Mouse (Mus musculus): ENCODE data around the gene Ppa1. TPM values are rescaled to one million over a fixed set of nuclear protein-coding genes. Genes with fewer than 3 reads are reported as not detected.

The Ppa1 gene
- polyA plus RNA-seq, 2 experiments from 2014 or later: 64.5 to 77.4 TPM

DNA sequence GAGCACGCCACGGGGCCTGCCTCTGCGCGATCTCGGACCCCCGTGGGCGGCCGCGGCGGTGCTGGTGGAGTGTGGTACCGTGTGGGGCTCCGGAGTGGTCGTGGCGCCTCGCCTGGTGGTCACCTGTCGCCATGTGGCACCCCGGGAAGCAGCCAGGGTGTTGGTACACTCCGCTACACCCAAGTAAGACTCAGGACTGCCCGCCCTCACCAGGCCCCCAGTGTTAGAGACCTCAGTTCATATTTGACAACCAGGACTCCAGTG lies 48.1 kb downstream of the Ppa1 start:
- no peak for ATAC-seq

DNA sequence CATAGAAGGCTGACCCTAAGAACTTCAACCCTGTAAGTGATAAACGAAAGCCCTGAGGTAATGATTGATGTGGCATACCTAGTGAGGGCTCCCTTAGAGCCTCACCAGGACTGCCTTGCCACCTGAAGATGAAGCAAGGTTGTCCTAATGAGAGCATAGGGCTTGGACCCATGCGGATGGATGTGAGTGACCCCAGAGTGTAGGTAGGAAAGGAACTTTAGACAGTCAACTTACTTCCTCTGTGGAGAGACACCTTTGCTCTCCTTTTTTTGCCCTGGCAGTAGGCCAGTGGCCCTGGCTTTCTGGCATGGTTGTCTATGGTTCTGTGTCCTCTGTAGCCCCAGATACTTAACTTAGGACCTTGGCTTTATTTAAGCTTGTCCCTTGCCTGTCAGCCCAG lies 48.7 kb downstream of the Ppa1 start:
- no peak for ATAC-seq

DNA sequence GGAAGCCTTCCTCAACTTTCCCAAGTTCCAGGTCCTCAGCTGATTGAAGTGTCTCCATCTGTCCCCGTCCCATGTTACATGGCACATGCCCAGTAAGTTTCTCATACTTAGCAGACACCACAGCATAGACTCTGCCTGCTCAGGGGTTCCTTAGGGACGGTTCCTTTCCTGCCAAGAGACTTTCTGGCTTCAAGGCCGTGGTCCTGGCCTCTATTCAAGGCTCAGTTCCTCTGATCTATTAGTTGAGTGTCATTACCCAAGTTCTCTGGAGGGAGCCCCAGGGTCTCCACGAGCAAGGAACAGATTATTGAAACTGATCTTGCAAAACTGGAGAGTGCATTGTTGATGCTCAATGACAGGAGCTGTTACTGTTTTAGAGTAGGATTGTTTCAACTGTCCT lies 56.3 kb downstream of the Ppa1 start:
- ATAC-seq: no peak

DNA sequence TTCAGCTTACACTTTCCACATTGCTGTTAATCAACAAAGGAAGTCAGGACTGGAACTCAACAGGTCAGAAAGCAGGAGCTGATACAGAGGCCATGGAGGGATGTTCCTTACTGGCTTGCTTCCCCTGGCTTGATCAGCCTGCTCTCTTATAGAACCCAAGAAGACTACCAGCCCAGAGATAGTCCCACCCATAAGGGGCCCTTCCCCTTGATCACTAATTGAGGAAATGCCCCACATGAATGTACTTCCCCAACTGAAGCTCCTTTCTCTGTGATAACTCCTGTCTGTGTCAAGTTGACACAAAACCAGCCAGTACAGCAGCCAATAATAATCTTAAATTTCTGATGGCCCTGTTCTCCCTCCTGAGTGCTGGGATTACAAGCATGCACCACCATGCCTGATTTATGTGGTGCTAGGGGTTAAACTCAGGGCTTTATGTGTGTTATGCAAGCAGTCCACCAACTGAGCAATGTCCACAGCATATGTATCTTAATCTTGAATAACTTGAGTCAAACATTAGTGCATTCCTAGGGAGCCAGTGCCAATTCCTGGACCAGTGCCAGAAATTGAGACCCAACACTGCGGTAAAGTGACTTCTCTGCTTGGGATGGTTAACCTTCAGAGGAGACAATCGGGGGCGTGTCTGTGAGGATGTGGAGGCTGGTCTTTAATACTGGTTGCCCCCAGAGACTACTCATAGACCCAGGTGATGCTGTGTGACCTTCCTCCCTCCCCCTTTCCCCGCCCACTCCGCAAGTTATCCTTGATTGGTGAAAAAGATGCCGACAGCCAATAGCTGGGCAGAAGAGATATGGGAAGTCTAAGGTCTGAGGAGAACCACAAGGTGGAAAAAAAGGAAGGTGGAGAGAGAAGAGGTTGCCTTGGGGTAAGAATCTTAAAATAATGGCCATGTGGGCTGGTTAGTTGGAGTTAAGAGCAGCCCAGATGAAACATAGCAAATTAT lies 58.3 kb downstream of the Ppa1 start:
- no peak for ATAC-seq

DNA sequence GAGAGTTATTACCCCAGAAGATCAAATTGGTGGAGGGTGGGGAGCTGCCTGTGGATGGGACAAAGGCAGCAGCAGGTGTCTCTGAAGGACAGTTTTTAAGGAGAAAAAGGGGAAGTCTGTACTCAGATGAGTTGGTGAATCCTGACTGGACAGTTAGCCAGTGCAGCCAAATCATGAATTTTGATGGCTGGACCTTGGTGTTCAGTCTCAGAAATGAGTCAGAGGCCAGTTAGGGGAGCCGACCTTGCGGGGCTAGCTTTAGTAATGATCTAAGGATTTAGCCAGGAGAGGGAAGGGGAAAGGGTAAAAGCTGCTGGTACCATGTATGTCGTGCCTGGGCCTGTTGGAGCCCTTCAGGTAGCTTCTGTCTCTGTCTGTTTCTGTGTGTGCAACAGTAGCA lies 65.2 kb downstream of the Ppa1 start:
- no peak for ATAC-seq

DNA sequence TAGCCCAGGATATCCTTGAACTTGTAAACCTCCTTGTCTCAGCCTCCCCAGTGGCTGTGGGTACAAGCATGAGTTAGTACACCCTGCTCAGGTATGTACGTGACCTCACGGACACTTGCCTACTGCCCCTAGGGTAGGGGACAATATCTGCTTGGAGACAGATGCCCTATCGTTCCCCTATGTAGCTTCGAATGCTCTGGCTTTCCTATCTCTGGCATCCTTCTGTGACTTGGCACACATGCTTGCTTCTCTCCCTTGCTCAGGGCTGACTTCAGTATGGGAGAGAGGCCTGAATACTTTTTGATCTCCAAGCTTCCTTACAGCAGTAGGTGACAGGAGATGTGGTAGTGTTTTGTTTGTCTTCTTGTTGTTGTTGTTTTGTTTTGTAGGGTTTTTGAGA lies 65.8 kb downstream of the Ppa1 start:
- no peak for ATAC-seq

DNA sequence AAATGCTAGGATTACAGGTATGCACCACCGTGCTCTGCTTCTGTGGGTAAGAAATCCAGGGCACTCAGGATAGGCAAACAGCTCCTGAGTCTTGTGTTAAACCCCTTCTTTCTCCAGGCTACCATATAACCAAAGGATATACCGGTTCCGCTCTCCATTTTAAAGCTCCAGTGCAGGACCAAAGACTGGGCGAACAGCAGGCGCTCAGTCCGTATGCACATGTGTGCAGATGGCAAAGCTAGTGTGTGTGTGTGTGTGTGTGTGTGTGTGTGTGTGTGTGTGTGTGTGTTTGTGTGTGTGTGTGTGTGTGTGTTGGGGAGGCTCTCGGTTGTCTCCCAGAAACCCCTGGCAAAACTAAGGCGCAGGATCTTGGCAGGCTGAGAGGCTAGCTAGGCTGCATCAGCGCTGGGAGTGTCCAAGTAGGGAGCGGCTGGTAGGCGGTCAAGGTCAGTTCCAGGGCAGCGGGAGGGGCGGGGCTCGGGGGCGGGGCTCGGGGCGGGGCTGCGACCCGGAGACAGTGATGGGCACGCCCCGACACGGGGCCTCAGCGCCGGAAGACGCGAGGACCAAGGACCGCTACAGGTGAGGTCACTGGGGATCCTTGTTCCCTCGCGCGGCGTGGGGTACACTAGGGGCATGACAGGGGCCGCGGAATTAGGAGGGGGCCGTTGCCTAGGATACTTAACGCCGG lies 66.6 kb downstream of the Ppa1 start, which contains the start of gene Aifm2:
Gene Aifm2, plus strand, starts transcription at position 493 of the 691 bp plus-strand sequence.
- ATAC-seq: peak; percentile 49

DNA sequence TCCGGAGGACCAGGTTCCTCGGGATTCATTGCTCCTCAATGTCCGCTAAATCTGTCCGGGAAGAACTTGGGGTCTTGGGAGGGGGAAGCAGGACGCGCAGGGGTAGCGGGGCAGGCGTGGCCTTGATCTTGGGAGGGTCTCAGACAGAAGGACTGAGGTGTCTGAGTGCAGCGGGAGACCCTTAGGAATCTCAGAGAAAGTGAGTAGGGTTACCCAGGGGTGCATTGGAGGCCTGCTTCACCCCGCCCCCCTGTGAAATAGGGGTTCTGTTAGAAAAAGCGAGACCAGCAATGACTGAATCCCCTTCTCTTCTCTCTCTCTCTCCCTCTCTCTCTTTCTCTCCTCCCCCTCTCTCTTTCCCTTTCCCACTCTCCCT lies 67.1 kb downstream of the Ppa1 start:
- ATAC-seq: no peak

DNA sequence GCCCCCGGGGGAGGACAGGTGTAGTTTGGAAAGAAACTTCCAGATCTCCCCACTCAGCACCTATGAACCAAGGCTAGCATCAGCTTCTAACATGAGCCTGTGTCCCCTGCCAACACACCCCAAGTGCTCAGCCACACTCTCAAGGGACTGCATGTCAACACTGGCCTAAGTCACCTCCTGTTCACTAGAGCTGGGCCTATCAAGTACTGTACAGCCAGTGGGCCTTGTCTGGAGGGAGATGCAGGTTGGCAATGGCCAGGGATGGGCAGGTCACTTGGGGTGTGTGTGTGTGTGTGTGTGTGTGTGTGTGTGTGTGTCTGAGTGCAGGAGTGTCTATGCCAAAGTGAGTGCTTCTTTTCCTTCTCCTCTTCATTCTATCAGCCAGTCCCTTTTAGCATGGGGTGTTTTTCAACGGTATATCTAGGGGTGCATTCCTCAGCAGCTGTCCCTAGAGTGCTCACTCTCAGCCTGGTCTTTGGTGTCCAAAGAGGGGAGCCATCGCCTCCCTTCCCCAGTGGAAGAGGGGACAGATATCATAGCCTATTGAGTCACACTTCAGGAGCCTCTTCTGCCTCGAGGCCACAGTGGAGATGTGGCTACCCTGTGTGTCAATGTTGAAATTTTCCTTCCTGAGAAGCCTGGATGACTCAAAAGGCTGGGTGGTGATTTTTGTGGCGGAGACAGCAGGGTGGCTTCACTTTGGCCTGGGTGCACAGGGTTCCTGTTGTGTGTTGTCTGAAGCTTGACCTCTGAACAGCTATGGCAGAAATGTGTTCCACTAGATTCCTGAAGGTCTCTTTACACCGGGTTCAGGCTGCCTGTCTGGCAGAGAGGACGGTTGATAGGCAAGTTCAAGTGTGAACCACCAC lies 67.9 kb downstream of the Ppa1 start:
- no peak for ATAC-seq

DNA sequence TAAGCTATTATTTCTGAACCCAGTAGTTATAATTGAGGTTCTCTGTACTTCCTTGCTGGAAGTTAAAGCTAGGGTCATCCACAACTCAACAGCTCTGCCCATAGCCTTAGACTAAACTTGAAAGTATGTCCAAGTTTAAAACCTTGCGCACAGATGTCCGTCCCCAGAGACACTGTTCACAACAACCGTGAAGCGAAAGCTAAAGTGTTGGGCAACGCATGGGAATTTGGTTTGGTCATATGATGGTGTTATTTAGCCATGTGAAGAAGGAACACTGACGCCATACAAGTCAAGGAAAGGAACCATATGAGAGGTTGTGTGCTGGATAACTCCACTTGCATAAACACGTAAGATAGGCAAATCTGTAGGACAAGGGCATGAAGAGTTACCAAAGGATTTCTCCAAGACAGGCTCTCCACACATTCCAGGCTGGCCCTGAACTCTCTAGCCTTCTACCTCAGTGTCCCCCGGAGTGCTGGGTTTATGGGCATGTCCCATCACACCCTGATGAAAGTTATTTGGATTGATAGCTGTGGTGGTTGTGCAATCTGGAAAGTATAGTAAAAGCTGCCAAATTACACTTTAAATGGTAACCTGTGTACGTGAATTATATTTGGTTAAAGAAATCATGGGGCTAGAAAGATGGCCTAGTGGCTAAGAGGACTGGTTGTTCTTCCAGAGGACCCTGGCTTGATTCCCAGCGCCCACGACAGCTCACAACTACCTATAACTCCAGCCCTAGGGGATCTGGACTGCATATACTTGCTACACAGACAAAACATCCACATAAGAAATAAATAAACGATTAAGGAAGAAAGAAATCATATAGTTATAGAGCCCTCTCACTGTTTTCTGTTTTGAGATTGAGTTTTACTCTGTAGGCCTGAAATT lies 69.3 kb downstream of the Ppa1 start:
- ATAC-seq: no peak

DNA sequence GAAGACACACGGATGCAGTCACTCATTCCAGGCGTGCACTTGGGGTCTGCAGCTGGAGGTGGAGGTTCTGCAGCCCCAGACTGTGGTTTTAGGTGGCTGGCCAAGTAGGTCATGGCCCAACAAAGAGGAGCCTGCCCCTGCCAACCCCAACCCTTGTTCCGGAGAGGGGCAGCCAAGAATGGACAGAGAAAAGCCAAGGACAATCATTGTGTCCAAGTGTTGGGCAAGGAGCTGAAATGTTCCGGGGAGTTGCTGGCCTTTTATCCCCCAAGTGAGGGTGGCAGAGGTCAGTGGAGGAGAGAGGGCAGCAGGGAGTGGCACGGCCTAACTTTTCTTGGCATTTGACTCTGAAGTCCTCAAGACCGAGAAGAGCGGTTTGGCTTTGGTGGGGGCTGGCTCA lies 72.0 kb downstream of the Ppa1 start:
- no peak for ATAC-seq

DNA sequence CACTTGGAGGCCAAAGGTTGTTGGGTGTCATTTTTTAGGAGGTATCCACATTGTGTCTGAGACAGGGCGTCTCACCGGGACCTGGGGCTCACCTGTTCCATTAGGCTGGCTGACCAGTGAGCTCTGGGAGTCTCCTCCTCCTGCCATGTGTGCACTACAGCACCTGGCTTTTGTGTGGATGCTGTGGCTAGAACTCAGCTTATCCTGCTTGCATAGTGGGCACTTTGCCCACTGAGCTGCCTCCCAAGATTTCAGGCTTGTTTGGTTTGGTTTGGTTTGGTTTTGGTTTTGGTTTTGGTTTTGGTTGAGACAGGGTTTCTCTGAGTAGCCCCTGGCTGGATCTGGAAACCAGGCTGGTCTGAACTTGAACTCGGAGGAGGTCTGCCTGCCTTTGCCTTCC lies 73.9 kb downstream of the Ppa1 start:
- no peak for ATAC-seq

DNA sequence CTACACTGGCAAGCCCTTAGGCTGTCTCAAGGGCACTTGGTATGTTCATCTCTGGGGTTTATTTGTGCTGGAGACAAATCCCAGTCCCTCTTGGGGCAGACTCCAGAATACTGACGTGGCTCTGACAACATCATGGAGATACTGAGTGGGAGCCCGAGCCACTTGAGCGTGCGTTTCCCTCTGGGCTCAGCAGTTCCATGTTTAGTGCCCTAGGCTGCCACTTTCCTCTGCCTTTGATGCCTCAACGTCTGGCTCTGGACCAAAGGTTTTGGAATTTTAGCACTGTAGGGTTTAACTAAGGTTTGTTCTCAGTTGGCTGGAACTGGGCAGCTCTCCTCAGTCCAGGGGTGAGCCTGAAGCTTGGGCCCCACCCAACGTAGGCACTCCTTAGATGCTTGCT lies 74.9 kb downstream of the Ppa1 start:
- no peak for ATAC-seq

Other genes with a start within 250 kb of the Ppa1 start
- gene Nodal, start 230.6 kb upstream of the Ppa1 start, polyA plus RNA-seq (2017; shearing (Covaris generic)): not detected
- gene Eif4ebp2, start 195.9 kb upstream of the Ppa1 start, polyA plus RNA-seq (2017; shearing (Covaris generic)): 10 to 100 TPM; 26.8 to 33.6 TPM
- gene Lrrc20, start 172.8 kb upstream of the Ppa1 start, polyA plus RNA-seq (2017; shearing (Covaris generic)): 1 to 10 TPM; 5.8 to 9.1 TPM
- gene Npffr1, start 53.1 kb upstream of the Ppa1 start, polyA plus RNA-seq (2017; shearing (Covaris generic)): not detected
- 10 to 100 TPM; 88.4 to 94.6 TPM for gene Sar1a, start 31.7 kb downstream of the Ppa1 start, polyA plus RNA-seq (2017; shearing (Covaris generic))
- gene Tysnd1, start 47.0 kb downstream of the Ppa1 start, polyA plus RNA-seq (2017; shearing (Covaris generic)): 1 to 10 TPM; 1.9 to 4.0 TPM
- 1 to 10 TPM; 1.9 to 5.0 TPM for gene Aifm2, start 66.7 kb downstream of the Ppa1 start, polyA plus RNA-seq (2017; shearing (Covaris generic))
- gene H2afy2, start 135.6 kb downstream of the Ppa1 start, polyA plus RNA-seq (2017; shearing (Covaris generic)): not detected